Mouse (Mus musculus): Measurements from ENCODE around the gene Srsf1.

DNA sequence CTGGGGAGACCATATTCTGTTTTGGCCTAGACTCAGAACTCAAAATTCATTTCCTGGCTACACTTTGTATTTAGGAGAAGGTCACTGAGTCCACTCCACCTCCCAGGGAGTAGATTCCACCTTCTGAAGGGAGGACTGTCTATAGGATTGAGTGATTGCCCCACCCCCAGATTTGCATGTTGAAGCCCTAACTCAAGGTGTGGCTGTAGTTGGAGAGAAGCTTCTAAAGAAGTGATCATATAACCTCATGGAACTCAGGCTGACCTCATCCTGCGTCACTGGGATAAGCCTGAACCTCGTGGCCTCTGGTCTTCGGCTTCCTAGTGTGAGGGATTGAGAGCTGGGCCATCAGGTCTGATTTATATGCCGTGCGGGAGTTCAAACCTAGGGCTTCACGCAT, 31.4 kb upstream of the Srsf1 start:
- no peak for TF ChIP-seq POLR2A (IDR thresholded peaks at IDR 0.05; ENCODE audit: borderline replicate concordance, extremely low read depth, insufficient read depth, insufficient read length, poor library complexity, severe bottlenecking)
- no peak for TF ChIP-seq CTCF (IDR thresholded peaks at IDR 0.05; ENCODE audit: borderline replicate concordance, extremely low read depth, insufficient read depth, insufficient read length)

Data from brain, embryonic 14.5 days (tissue).